Mouse (Mus musculus) neutrophil, adult 5-6 weeks (primary cell): ENCODE measurements around the gene Tarbp2. TPM values are rescaled to one million over a fixed set of nuclear protein-coding genes. Genes with fewer than 3 reads are reported as not detected.

ENCODE experiments used
- ATAC-seq: fragments of 151-379, 151-347 bp; 2 replicates; pipeline ENCODE4 v1.8.0; 2017; ENCODE audit warnings: mild to moderate bottlenecking, moderate TSS enrichment; ENCODE audit not compliant: insufficient number of reproducible peaks, poor library complexity, low FRiP score, severe bottlenecking; ENCODE audit errors: extremely low read depth
- total RNA-seq: library from RNA; stranded (forward); fragments of 200-1000 nt; gene quantifications from 2 replicates; pipeline ENCODE4 v1.2.3, GENCODE M21; 2017

Tarbp2 gene
- 29.1 and 34.6 TPM in 2 replicates for total RNA-seq

DNA sequence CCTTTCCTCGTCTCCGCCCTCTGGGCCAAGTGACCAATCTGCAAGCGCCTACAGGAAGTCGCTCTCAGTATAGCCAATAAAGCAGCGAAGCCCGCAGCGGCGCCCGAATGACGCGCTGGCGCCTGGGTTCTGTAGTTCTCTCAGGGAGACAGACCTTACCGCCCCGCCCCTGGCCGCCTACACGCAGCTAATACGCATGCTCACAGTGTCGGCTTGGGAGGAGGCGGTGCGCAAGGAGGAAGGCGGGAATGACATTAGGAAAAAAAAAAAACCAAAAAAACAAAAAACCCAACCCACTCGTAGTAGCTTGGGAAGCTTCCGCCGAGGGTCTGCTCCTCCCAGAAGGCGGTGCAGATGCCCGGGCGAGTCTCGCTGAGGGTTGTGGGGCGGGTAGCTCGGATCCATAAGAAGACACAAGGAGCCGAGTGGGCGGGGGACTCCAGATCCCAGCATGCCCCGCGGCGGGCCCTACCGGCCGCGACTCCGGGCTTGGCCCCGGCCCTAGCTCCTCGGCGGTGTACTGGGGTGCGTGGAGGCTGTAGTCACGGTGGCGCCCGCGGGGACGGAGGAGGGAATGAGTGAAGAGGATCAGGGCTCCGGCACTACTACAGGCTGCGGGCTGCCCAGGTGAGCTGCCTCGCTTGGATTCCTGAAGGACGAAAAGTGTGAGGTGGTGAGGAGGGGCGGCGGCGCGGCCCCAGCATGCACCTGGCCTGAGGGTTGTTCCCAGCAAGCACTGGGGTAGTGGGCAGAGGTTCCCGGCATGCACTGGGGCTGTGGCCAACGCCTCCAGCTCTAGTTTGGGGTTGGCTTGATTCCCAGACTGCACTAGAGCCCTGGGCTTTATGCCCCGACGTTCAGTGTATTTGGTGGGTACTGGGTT is at the start of gene Tarbp2:
Tarbp2 (plus strand) TSS at position 217 of the 883 bp plus-strand sequence.
- peak; percentile 85 for ATAC-seq

DNA sequence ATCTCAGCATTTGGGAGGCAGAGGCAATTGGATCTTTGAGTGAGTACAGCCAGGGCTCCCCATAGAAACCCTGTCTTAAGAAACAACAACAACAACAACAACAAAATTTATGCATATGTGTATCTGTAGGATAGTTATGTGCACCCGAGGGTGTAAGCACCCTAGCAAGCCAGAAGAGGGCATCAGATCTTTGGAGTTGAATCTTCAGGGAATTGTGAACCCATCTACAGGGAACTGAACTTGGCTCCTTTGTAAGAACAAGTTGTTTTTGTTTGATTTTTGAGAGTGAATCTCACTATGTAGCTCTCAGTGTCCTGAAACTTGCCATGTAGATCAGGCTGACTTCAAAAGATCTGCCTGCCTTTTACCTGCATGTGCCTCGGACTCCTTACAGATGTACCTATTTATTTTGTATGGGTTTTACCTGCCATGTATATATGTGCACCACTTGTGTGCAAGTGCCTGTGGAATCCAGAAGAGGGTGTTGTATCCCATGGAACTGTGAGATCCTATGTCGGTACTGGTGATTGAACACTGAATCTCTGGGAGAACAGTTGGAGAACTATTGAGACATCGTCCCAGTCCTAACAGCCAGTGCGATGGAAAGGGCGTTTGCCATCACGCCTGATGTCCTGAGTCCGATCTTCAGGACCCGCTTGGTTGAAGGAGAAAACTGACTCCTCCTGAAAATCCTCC is 49.2 kb upstream of the Tarbp2 start:
- no peak for ATAC-seq

DNA sequence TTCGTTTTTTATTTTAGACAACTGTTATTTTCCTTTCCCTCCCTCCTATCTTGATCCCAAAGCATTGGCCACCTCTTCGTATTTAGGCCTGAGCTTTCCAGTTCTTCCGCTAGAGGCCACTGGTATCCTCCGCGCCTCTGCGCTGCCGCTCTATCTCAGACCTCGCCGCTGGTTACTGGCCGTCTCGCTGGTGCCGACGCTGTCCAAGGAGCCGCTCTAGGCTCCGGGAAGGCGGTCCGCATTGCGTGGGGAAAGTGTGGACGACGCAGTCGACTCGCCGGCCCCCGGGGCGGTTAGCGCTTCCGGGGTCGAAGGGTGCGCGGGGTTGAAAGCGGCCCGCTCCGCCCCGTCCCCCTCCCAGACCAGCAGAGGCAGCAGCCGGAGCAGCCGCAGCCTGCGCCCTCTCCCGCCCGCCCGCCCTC is 47.8 kb upstream of the Tarbp2 start, which contains the start of gene Pcbp2:
Pcbp2 (plus strand) TSS at position 357 of the 422 bp plus-strand sequence.
- ATAC-seq = peak; percentile 98

DNA sequence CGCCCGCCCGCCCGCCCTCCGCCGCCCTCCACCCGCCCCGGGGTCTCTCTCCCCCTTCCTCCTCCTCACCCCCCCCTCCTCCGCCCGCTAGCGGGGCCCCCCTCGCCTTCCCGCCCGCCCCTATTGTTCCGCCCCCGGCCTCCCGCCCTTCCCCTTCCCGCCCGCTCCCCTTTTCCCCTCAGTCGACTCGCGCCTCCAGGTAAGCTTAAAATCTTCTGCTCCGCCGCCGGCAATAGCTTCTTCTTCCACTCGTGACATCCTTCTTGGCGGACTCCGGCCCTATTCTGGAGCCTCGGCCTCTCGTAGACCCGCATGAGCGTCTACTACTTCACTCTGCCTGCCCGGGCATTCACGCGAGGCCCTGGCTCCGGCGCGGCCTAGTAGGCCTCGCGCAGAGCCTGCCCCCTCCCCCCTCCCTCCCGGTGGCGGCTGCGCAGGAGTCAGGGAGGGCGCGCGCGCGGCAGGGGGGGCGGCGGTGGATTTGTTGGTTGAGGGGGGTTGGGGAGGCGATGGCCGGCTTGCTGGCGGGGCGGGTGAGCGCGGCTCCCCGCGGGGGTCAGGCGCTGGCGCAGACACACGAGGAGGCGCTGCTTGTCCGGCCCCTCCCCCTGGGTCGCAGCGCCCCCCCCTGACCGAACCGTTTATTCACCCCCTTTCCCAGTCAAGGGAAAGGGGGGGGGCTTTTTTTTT is 47.2 kb upstream of the Tarbp2 start:
- ATAC-seq = peak; percentile 34; the same call in 1 of the 2 replicates

DNA sequence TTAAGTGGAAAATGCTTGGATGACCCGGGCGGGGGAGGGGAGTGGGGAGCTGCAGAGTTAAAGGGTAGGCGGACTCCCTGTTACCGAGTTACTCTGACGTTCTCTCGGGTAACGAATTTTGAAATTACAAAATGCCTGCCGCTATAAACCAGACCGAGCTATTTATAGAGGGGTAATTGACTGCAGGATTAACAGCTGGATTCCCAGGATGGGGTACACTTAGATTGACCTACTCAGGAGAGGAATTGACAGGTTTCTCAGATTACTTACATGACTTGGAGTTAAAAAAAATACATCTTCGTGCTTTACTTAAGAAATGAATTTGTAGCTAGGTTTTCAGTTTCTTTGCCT is 46.7 kb upstream of the Tarbp2 start:
- no peak for ATAC-seq

DNA sequence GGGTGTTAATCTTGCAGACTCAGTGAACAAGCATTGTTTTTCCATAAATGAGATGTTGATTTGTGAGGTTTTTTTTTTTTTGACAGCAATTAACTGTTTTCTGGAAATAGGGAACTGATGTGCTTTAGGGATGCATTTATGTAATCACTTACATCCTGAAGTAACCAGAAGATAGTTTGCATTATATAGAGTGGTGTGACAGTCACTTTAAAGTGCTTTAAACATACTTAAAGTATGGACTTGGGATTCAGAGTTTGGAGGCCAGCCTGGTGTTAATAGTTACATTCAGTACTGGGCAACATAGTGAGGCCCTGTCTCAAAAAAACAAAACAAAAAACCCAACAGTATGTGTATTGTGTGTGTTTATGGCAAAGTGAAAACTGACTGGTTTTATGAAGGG is 46.3 kb upstream of the Tarbp2 start:
- no peak for ATAC-seq

DNA sequence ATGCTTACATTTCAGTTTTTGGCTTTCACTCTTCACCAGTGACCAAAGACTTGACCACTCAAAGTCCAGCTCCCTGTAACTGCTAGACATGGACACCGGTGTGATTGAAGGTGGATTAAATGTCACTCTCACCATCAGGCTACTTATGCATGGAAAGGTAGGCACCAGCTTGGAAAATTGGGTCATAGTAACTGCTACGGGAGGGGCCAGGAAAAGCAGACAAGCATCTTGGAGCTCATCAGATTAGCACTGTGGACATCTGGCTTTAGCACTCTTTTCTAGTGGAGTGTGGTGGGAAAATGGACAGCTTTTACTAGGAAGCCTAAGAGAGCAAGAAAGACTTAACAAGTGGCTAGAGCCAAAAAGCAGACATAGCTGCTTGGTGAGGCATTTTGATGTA is 44.7 kb upstream of the Tarbp2 start:
- ATAC-seq = no peak

DNA sequence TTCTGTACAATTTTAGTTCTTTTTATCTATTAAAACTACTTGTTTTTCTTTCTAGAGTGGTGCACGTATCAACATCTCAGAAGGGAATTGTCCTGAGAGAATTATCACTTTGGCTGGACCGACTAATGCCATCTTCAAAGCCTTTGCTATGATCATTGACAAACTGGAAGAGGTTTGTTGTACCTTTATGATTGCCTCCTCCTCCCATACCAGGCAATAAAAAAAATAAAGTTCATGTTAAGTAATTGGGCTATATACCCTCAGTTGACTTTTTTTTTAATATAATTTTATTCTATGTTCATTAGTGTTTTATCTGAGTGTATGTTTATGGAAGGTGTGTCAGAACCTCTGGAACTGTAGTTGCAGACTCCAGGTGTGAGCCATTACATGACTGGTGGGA is 43.5 kb upstream of the Tarbp2 start:
- ATAC-seq = no peak

DNA sequence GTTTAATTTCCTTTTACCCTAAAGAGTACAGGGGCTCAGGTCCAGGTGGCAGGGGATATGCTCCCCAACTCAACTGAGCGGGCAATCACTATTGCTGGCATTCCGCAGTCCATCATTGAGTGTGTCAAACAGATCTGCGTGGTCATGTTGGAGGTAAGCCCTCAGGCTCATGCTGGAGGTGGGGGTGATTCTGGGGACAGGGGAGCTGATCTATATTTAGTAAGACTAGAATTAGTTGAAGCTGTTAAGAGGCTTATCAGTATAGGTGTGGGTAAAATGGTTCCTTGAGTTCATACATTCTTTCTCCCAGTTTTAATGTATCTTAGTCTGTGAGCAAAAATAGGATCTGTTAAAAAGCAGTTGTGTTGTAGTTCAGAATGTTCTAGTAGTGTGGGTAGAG is 34.9 kb upstream of the Tarbp2 start:
- ATAC-seq = no peak

DNA sequence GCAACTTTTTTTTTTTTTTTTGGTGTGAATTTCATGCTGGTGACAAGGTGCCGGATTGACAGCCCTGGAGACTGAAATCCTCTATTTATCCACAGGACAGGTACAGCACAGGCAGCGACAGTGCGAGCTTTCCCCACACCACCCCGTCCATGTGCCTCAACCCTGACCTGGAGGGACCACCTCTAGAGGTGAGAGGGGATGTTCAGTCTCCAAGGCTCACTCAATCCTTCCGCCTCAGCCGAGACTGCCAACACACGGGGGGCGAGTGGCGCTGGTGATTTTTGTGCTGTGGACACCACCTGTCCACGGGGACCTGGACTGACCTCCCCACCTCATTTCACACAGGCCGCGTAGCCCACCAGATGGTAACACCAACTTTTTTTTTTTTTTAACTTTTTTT is 32.1 kb upstream of the Tarbp2 start:
- no peak for ATAC-seq

DNA sequence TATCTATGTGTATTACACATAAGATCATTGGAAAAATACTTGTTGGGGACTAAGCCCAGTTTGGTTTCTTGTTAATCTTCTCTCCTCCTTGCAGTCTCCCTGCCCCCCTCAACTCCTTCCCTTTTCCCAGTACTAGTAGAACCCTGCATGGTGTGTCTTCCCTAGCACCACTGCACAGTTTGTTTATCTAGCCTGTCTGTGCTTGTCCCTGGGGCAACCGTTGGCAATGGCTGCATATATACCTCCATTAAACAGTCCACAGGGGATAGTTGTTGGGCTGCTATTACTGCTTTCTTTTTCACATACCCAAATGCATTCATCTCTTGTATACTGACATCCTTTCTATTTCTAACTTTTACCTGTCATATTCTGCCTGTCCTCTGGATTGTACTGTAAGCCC is 30.3 kb upstream of the Tarbp2 start:
- ATAC-seq = no peak

DNA sequence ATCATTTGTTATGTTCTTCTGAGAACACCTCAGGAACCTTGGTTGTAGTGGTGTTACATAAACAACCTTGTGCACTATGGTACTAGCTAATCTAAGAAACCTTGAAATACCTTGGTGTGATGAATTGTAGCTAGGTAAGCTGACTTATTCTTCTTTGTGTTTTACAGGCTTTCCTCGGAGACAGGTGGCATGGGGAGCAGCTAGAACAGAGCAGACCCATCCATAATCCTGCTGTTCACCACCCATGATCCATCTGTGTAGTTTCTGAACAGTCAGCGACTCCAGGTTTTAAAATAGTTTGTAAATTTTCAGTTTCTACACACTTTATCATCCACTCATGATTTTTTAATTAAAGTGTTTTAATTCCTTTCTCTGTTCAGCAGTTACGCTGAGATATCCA is 19.7 kb upstream of the Tarbp2 start:
- no peak for ATAC-seq

DNA sequence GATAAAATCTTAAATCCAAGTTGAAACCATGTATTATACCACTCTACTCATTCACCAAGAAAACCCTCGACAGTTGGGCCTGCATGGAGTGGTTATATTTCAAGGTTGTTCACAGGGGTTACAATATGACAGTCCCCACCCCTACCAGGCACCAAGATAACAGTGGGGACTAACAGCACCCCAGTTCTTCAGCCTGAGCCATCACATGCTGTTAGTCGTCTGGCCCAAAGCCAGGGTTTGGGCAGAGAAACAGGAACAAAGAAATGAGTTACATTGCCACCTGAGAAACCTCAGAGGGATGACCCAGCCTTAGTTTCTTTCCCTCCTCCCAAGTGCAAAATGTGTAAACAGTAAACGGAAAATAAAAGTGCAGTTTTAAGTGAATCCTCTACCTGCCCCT is 18.6 kb upstream of the Tarbp2 start:
- ATAC-seq = no peak

DNA sequence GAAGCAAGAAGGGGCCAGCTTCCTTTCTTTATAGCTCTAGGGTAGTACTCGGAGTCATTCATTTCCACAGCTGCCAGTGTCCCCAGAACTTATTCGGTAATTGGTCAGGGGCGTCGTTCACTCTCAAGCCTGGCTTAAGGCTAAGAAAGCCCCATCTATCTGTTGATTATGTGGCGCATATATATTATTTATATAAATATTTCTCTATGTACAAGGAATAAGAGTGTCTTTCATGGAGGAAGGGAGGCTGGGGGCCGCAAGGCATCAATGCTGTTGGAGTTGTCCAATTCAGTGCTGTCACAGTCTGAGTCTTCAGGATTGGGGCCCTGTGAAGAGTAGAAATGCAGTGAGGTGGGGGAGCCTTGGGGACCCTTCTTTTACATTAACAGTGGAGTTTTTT is 18.1 kb upstream of the Tarbp2 start:
- ATAC-seq = no peak

DNA sequence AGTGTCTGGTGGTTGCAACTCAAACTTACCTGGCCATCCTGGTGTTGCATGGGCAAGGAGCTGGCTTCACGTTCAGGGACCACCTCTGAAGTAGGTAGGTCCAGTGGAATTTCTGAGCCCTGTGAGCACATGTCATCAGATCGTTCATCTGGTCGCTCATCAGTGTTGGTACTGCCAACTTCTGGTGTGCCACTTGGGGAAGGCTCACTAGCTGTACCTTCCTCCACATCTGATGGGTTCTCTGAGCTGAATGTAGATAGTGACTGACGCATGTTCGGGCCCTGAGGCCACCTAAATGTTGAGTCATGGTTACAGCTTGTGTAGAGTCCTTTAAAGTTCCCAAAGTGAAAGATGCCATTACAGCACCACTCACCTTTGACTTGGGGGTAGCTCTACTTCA is 17.5 kb upstream of the Tarbp2 start:
- no peak for ATAC-seq

DNA sequence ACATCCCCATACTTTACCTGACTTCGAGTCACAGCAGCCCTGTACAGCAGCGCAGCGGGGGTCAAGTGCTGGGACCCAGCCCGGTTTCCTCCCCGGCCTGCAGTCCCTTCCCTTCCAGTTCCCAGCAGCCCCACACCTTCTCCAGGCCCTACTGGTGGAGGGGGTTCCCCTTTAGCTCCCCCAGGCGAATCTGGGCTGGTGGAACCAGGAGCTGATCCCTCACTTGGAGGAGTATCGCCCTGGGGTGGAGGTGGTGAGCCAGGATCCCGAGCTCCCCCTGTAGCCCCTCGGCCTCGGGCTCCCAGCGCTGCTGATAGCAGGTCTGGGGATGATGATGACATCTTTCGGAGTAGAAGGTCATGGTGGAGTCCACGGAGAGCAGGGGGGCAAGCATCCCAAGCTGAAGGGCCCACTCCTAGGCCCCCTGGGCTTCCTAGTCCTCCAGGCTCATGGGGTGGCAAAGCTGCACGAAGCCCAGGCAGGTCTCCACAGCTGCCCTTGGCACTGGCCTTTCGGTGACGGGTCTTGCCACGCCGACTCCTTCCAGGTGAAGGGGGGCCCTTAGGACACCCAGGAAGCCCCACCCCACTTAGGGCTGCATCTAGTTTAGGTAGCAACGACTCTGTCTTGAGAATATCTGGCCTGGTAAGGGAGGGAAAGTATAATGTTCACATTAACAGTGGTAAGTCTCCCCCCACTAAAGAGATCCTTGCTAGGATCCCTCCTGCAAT is 16.7 kb upstream of the Tarbp2 start:
- no peak for ATAC-seq

DNA sequence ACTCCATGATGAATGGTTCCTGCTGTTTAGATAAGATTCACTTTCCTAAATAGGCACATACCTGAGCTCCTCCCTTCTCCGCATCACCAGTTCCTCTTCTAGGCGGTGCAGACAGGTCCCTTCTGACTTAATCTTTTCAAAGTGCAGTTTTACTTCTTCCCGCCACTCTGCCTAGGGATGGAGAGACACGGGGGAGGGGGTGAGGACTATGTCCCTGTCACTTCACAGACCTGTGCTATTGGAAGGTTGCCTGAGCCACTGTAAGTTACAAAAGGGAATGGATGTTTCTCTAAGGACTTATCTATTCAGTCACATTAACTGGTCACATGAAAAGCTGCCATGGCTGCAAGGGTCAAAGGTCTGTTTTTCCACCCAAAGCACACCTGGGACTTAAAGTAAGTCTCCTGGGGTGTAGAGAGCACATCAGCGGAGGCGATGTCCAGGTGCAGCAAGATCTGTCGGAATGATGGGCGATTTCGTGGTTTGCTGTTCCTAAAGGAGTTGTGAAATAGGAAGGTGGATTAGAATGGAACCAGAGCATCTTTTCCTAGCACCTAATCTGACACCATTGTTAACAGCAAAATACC is 15.6 kb upstream of the Tarbp2 start:
- no peak for ATAC-seq

DNA sequence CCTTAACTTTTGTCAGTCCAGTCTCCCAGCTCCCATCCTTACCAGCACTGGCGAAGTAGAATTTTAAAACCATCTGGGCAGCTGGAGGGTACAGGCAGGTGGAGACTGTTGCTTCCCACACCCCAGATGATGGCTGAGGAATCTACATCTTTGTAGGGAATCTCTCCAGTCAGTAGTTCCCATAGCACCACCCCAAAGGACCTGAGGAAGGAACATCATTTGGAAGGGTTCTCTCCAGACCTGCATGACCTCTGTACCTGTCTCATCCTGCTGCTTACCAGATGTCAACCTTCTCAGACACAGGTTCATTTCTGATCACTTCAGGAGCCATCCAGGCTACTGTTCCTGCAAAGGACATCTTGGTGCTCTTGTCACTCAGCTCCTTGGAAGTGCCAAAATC is 14.5 kb upstream of the Tarbp2 start, which contains the start of gene Gm10337:
Gm10337 (plus strand) TSS at position 276 of the 400 bp plus-strand sequence.
- ATAC-seq = no peak
